Mouse (Mus musculus): ENCODE measurements around the gene Rere.

Rere gene

DNA sequence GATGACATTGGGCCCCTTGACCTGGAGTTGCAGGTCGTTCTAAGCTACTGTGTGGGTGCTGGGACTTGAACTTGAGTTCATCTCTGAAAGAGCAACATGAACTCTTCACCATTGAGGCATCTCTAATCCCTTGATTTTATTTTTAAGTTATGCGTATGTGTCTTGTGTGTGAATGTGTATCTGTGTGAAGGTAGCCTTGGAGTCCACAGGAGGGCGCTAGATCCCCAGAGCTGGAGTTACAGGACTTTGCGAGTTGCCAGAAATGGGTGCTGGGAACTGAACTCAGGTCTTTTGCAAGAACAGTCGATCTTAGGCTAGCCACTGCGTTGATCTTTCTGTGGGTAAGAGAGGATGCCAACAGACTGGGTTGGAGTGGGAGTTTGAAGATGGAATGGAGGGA is 375.1 kb downstream of the Rere start:
- ATAC-seq (ENCODE audit: low TSS enrichment), result no peak

GRCm38 (mm10) chr4:150659926-150660610 is 378.6 kb downstream of the Rere start:
- no peak for ATAC-seq (ENCODE audit: low TSS enrichment)

- ATAC-seq (ENCODE audit: low TSS enrichment), result no peak
These were observed 380.4 kb downstream of the Rere start for GRCm38 (mm10) chr4:150661886-150662285.

GRCm38 (mm10) chr4:150663192-150663591 is 381.7 kb downstream of the Rere start:
- ATAC-seq (ENCODE audit: low TSS enrichment), result no peak

DNA sequence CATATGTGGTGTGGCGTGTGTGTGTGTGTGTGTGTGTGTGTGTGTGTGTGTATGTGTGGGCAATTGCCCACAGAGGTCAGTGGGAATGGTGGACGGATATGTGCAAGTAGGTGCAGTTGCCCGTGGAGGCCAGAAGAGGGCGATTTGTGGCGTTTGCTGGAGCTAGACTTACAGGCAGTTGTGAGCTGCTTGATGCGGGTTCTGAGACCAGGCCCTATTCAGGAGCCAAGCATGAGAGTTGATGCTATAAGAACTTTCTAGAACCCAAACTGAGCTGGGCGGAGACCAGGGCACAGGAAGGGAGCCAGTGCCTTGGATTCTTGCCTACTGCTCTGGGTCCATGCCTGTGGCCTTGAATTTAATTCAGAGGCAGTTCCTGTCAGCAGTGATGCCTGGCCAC is 383.3 kb downstream of the Rere start:
- ATAC-seq (ENCODE audit: low TSS enrichment), result no peak

DNA sequence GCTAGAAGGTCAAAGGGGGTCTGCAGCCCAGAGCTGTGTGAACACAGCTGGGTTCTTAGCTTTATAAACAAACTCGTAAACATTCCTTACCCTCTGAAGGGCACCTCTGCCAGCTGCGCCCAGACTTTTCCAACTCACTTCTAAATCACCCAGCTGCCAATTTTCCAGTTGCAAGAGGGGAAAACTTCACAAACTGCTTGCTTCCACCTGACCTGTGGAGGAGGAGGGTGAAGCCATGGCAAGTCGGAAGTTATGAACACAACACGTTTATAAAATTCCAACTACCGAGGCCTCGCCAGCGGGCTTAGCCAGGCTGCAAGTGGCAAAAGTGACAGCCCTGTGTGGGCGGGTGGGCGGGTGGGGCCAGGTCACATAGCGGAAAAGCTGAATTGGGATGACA is 384.4 kb downstream of the Rere start:
- no peak for ATAC-seq (ENCODE audit: low TSS enrichment)

All from frontal cortex, adult (tissue).